Mouse (Mus musculus): ENCODE data around the gene Irf8. TPM values are rescaled to one million over a fixed set of nuclear protein-coding genes. Genes with fewer than 3 reads are reported as not detected.

The Irf8 gene
- polyA plus RNA-seq, 1 experiment: not detected

DNA sequence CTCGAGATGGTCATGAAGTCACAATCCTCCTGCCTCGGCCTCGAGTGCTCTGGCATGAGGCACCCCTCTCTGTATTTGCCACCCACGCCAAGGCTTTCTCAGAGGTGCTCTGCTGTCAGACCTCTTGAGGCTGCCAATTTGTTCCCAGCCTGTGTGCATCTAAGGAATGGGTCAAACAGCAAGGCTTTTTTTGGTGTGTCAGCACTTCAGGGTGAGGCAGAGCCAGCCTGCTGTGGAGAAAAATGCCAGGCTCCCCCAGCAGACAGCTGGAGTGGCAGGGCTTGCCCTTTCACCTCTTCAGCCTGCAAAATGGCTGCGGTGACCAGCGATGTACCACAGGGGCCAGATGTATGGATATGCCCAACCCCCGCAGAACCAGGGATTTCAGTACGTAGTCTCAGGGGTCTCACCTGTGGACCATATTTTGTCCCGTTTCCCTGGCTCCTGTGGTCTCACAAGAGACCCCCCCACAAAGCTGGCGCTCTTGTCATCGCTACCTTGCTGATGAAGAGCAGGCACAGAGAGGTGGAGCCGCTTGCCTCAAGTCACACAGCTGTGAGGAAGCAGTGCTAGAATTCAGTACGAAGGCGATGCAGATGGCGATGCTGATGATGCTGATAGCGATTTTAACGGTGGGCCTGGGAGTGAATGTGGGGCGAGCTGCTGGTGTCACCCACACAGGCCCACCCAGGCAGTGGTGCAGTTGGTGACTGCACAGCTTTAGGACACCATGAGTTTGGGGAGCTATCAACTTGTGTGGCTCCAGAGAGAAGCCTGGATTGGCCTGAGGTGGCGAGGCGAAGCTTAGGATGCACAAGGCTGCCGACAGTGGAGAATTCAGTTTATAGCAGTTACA is 15.3 kb downstream of the Irf8 start:
- Histone ChIP-seq H3K4me3 (ENCODE audit: insufficient read depth, low read depth, low read length) (no peak overlapping the region), H3K27ac (ENCODE audit: insufficient read depth, low read depth, low read length) (no peak overlapping the region), H3K4me1 (ENCODE audit: control insufficient read depth, insufficient read depth, low read length) (peaks cover 6% of the 10 kb centered on the region; the same call in 1 of the 2 replicates)
- 82% methylated on average over 21 of the region's 21 CpGs for WGBS
- no peak for TF ChIP-seq POLR2A (IDR thresholded peaks at IDR 0.05; ENCODE audit: insufficient read depth, low read depth, low read length)
- no peak for TF ChIP-seq CTCF (IDR thresholded peaks at IDR 0.05; ENCODE audit: insufficient read depth, low read depth, low read length)

DNA sequence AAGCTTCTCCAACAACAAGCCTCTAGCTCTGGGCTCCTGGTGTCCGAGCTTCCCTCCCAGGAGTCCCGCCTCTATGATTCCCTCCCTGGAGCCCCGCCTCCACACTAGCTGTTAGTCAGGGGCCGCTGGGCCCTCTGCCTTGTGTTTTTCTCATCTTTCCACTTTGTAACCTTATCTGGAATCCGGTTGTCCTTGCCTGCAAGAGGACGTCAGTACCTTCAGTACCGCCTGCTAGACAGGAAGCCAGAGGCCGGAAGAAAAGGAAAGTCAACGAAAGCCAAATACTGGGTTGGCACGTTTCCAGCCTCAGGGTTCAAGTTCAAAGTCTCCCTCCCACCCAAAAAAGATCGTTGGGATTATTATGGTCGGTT is 15.9 kb downstream of the Irf8 start:
- TF ChIP-seq CTCF (IDR thresholded peaks at IDR 0.05; ENCODE audit: insufficient read depth, low read depth, low read length) (no peak), POLR2A (IDR thresholded peaks at IDR 0.05; ENCODE audit: insufficient read depth, low read depth, low read length) (no peak)
- Histone ChIP-seq H3K4me3 (ENCODE audit: insufficient read depth, low read depth, low read length) (no peak overlapping the region), H3K27ac (ENCODE audit: insufficient read depth, low read depth, low read length) (no peak overlapping the region), H3K4me1 (ENCODE audit: control insufficient read depth, insufficient read depth, low read length) (peaks cover 6% of the 10 kb centered on the region; the same call in 1 of the 2 replicates)
- WGBS: 37% methylated on average over 12 of the region's 12 CpGs

DNA sequence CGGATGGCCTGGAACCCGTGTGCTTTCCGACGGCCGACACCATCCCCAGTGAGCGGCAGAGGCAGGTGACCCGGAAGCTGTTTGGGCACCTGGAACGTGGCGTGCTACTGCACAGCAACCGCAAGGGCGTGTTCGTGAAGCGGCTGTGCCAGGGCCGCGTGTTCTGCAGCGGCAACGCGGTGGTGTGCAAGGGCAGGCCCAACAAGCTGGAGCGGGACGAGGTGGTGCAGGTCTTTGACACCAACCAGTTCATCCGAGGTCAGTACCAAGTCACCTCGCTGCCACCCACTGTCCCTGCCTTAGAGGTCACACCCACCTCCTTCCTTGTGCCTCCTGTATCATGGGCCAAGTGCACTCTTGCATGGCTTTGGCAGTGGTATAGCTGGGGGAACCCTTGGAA is 17.3 kb downstream of the Irf8 start:
- no peak for TF ChIP-seq POLR2A (IDR thresholded peaks at IDR 0.05; ENCODE audit: insufficient read depth, low read depth, low read length)
- TF ChIP-seq CTCF (IDR thresholded peaks at IDR 0.05; ENCODE audit: insufficient read depth, low read depth, low read length): no peak
- WGBS: 96% methylated on average over 22 of the region's 22 CpGs
- no peak overlapping the region for H3K27ac ChIP-seq (ENCODE audit: insufficient read depth, low read depth, low read length)

GRCm38 (mm10) chr8:120755306-120756297 is 19.4 kb downstream of the Irf8 start:
- Histone ChIP-seq H3K4me3 (ENCODE audit: insufficient read depth, low read depth, low read length) (no peak overlapping the region), H3K27ac (ENCODE audit: insufficient read depth, low read depth, low read length) (no peak overlapping the region), H3K4me1 (ENCODE audit: control insufficient read depth, insufficient read depth, low read length) (peaks cover 6% of the 10 kb centered on the region; the same call in 1 of the 2 replicates)
- WGBS: 79% methylated on average over 19 of the region's 19 CpGs
- no peak for TF ChIP-seq POLR2A (IDR thresholded peaks at IDR 0.05; ENCODE audit: insufficient read depth, low read depth, low read length)
- TF ChIP-seq CTCF (IDR thresholded peaks at IDR 0.05; ENCODE audit: insufficient read depth, low read depth, low read length): no peak

More for the DNA sequence above, 17.3 kb downstream of the Irf8 start:
- Histone ChIP-seq H3K4me1 (ENCODE audit: control insufficient read depth, insufficient read depth, low read length) (peaks cover 6% of the 10 kb centered on the region; the same call in 1 of the 2 replicates), H3K4me3 (ENCODE audit: insufficient read depth, low read depth, low read length) (no peak overlapping the region)

DNA sequence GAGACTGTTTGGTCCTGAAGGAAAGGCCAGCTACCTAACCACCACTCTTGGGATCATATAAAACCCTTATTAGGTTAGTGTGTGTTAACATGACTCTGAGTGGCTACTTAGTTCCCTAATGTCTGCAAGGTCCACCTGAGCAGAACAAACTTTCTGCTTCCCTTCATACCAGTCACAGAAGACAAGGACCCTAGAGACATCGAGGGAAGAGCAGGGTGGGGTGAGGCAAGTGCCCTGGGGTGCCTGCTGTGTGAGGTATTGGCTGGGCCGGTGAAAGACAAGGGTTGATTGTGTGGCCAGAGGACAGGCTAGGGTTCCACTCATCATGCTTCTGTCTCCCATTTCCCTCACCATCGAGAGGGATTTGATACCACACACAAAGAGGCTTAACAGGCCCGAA is 21.8 kb downstream of the Irf8 start:
- Histone ChIP-seq H3K27ac (ENCODE audit: insufficient read depth, low read depth, low read length) (no peak overlapping the region), H3K4me1 (ENCODE audit: control insufficient read depth, insufficient read depth, low read length) (no peaks in the 10 kb centered on the region), H3K4me3 (ENCODE audit: insufficient read depth, low read depth, low read length) (no peak overlapping the region)
- TF ChIP-seq POLR2A (IDR thresholded peaks at IDR 0.05; ENCODE audit: insufficient read depth, low read depth, low read length) (no peak), CTCF (IDR thresholded peaks at IDR 0.05; ENCODE audit: insufficient read depth, low read depth, low read length) (no peak)
- WGBS: 43% methylated on average over 4 of the region's 4 CpGs

GRCm38 (mm10) chr8:120759847-120760246 is 23.7 kb downstream of the Irf8 start:
- WGBS: 88% methylated on average over 6 of the region's 6 CpGs
- Histone ChIP-seq H3K4me3 (ENCODE audit: insufficient read depth, low read depth, low read length) (no peak overlapping the region), H3K27ac (ENCODE audit: insufficient read depth, low read depth, low read length) (no peak overlapping the region), H3K4me1 (ENCODE audit: control insufficient read depth, insufficient read depth, low read length) (peaks cover 3% of the 10 kb centered on the region)
- no peak for TF ChIP-seq CTCF (IDR thresholded peaks at IDR 0.05; ENCODE audit: insufficient read depth, low read depth, low read length)
- no peak for TF ChIP-seq POLR2A (IDR thresholded peaks at IDR 0.05; ENCODE audit: insufficient read depth, low read depth, low read length)

DNA sequence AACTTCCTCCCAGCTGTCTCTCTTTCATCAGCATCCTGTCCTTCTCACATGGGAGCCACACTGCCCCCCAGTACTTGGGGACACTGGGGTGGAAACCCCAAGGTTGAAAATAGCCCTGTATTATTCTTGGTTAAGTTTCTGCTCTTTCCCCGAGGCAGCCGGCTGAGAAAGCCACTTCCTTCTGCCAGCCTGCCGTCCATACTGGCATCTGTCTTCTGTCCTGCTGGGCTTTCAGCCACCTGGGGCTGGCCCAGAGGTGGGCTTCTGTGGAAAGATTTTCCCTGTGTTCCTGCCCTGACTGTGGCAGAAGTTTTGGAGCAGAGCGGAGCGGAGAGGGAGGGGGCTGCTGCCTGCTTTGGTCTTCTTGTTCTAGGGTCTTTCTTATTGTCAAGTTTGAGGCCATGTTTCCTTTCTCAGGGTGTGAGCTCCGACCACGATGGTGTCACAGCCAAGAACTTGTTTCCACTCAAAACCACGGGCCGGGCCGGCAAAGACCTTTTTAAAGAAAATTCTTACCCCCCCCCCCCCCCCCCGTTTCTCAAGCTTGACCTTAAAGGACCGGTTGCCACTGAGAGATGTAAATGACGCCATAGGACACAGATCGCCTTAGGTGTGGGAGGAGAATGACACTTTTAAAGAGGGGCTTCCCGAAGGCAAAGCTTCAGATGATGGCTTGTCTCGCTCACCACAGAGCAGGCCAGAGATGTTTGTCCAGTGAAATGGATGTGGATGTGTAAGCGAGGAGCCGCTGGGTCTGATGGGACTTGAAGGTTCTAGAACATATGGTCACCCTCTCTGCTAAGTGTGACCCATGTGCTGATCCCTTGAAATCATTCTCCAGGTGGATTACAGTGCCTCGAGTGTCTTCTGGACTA is 24.4 kb downstream of the Irf8 start:
- TF ChIP-seq CTCF (IDR thresholded peaks at IDR 0.05; ENCODE audit: insufficient read depth, low read depth, low read length) (no peak), POLR2A (IDR thresholded peaks at IDR 0.05; ENCODE audit: insufficient read depth, low read depth, low read length) (no peak)
- no peak overlapping the region for H3K27ac ChIP-seq (ENCODE audit: insufficient read depth, low read depth, low read length)
- H3K4me1 ChIP-seq (ENCODE audit: control insufficient read depth, insufficient read depth, low read length): peaks cover 3% of the 10 kb centered on the region
- 82% methylated on average over 19 of the region's 19 CpGs for WGBS
- no peak overlapping the region for H3K4me3 ChIP-seq (ENCODE audit: insufficient read depth, low read depth, low read length)

DNA sequence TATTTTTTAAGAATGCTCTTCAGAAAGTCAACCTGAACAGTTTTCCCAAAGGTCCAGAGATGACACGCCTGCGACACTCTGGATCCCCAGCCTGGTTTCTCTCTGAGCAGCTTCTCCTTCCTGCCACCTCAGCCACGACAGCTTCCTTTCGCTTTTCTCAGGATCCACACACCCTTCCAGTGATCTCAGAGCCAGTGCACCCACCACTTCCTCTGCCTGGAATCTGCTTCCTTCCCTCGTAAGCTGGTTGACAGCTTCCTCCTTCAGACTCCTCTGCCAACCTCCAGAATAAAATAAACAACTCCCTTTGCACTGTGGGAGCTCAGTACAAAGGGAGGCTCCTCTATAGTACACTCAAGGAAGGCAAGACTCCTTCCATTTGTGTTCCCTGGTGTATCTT is 27.1 kb downstream of the Irf8 start:
- TF ChIP-seq POLR2A (IDR thresholded peaks at IDR 0.05; ENCODE audit: insufficient read depth, low read depth, low read length) (no peak), CTCF (IDR thresholded peaks at IDR 0.05; ENCODE audit: insufficient read depth, low read depth, low read length) (no peak)
- 60% methylated on average over 5 of the region's 5 CpGs for WGBS
- Histone ChIP-seq H3K27ac (ENCODE audit: insufficient read depth, low read depth, low read length) (no peak overlapping the region), H3K4me1 (ENCODE audit: control insufficient read depth, insufficient read depth, low read length) (peaks cover 3% of the 10 kb centered on the region), H3K4me3 (ENCODE audit: insufficient read depth, low read depth, low read length) (no peak overlapping the region)

All from olfactory bulb, adult 2 months (tissue).